Mouse (Mus musculus): ENCODE data around the gene Cacna2d3. TPM values are rescaled to one million over a fixed set of nuclear protein-coding genes. Genes with fewer than 3 reads are reported as not detected.

Gene Cacna2d3
- total and polyA plus RNA-seq, 3 experiments = not detected

DNA sequence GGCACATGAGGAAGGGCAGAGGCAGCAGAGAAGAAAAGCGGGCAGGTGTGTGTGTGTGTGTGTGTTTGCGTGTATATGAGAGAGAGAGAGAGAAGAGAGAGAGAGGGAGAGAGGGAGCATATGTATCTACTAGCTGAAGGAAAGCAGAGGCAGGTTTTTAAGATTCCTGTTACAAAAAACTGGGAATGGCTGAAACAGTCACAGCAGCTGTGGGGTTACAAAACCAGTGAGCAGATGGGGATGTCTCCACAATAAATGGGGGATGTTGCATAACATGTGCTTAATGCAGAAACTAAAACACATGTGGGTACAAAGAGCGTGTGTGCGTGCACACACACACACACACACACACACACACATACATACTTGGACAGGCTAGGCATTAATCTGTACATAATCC is 752.4 kb downstream of the Cacna2d3 start:
- Histone ChIP-seq H3K9me3 (replicated peaks; ENCODE audit: insufficient read depth, low read length) (no peaks in the 10 kb centered on the region), H3K79me2 (ENCODE audit: control insufficient read depth, insufficient read depth, low read length, poor library complexity) (no peaks in the 10 kb centered on the region), H3K27ac (ENCODE audit: control insufficient read depth, low read depth, low read length) (no peak overlapping the region), H3K4me3 (ENCODE audit: control insufficient read depth in 1 of 2, insufficient read depth in 1 of 2, low read depth in 2 of 2, low read length in 2 of 2) (no peak overlapping the region), H3K9ac (ENCODE audit: control insufficient read depth, low read depth, low read length, poor library complexity, severe bottlenecking) (no peak overlapping the region), H3K4me1 (ENCODE audit: control insufficient read depth in 1 of 2, insufficient read depth in 2 of 2, low read length in 2 of 2) (no peaks in the 10 kb centered on the region), H3K36me3 (ENCODE audit: control insufficient read depth in 1 of 2, insufficient read depth in 2 of 2, low read length in 2 of 2) (no peaks in the 10 kb centered on the region), H3K27me3 (ENCODE audit: control insufficient read depth in 1 of 2, insufficient read depth in 2 of 2, low read length in 2 of 2) (no peaks in the 10 kb centered on the region)
- no peak for DNase-seq (ENCODE audit: low read depth, low spot score)
- no peak for TF ChIP-seq RCOR1 (IDR thresholded peaks at IDR 0.05; ENCODE audit: low read depth, low read length)

DNA sequence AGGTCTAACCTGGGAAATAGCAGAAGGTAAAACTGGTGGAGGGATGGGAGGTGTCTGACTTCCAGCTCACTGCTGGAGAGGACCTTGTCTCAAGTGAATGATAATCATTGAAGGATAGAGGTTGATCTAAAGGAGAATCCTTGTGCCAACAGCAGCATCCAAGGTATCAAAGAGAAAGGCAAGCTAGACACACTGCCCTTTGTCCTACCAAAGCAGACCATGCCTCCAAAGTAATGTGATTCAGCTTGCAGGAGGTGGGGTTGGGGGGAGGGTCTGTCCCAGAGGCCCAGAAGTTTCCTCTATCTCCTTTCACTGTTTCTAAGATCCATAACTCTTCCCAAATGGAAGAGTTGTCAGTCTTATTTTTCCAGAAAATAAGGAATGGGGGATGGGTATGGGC is 754.8 kb downstream of the Cacna2d3 start:
- no peaks in the 10 kb centered on the region for H3K36me3 ChIP-seq (ENCODE audit: control insufficient read depth in 1 of 2, insufficient read depth in 2 of 2, low read length in 2 of 2)
- no peak overlapping the region for H3K9ac ChIP-seq (ENCODE audit: control insufficient read depth, low read depth, low read length, poor library complexity, severe bottlenecking)
- no peak overlapping the region for H3K27ac ChIP-seq (ENCODE audit: control insufficient read depth, low read depth, low read length)
- no peaks in the 10 kb centered on the region for H3K27me3 ChIP-seq (ENCODE audit: control insufficient read depth in 1 of 2, insufficient read depth in 2 of 2, low read length in 2 of 2)
- H3K4me3 ChIP-seq (ENCODE audit: control insufficient read depth in 1 of 2, insufficient read depth in 1 of 2, low read depth in 2 of 2, low read length in 2 of 2) = no peak overlapping the region
- TF ChIP-seq CHD2 (IDR thresholded peaks at IDR 0.05; ENCODE audit: low read length) (no peak), RAD21 (IDR thresholded peaks at IDR 0.05; ENCODE audit: low read depth, low read length) (no peak), ELF1 (IDR thresholded peaks at IDR 0.05; ENCODE audit: low read depth, low read length) (no peak), RCOR1 (IDR thresholded peaks at IDR 0.05; ENCODE audit: low read depth, low read length) (no peak), NELFE (IDR thresholded peaks at IDR 0.05; ENCODE audit: low read depth, low read length) (no peak), E2F4 (IDR thresholded peaks at IDR 0.05; ENCODE audit: borderline replicate concordance, low read depth, low read length) (no peak), MXI1 (IDR thresholded peaks at IDR 0.05; ENCODE audit: low read depth, low read length) (no peak), POLR2AphosphoS2 (IDR thresholded peaks at IDR 0.05; ENCODE audit: low read length) (no peak), EP300 (IDR thresholded peaks at IDR 0.05; ENCODE audit: low read depth in 1 of 2, low read length in 2 of 2) (no peak)
- H3K79me2 ChIP-seq (ENCODE audit: control insufficient read depth, insufficient read depth, low read length, poor library complexity) = no peaks in the 10 kb centered on the region
- no peaks in the 10 kb centered on the region for H3K4me1 ChIP-seq (ENCODE audit: control insufficient read depth in 1 of 2, insufficient read depth in 2 of 2, low read length in 2 of 2)
- no peak for DNase-seq (ENCODE audit: low read depth, low spot score)
- no peaks in the 10 kb centered on the region for H3K9me3 ChIP-seq (replicated peaks; ENCODE audit: insufficient read depth, low read length)

DNA sequence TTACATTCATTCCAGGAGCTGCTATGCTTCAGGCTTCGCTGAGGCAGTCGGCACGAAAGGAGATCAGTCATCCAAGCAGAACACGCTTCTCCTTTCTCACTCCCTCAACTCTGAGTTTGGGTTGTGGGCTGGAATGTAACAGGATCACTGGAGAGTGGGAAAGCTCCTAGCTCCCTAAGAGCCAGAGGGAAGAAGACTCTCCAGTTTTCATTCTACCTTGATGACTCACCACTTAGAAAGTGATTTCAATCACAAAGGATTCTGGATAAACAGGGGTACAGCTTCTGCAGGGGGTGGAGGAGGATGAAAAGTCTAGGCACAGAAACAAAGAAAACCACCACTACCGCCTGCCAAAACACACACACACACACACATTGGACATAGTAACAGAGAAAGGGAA is 760.3 kb downstream of the Cacna2d3 start:
- TF ChIP-seq MAZ (IDR thresholded peaks at IDR 0.05; ENCODE audit: low read depth, low read length) (no peak), ELF1 (IDR thresholded peaks at IDR 0.05; ENCODE audit: low read depth, low read length) (no peak), KAT2A (conservative IDR thresholded peaks at IDR 0.05; ENCODE audit: low read depth, low read length) (no peak), SMC3 (IDR thresholded peaks at IDR 0.05; ENCODE audit: low read depth, low read length) (no peak), NELFE (IDR thresholded peaks at IDR 0.05; ENCODE audit: low read depth, low read length) (no peak), EP300 (IDR thresholded peaks at IDR 0.05; ENCODE audit: low read depth in 1 of 2, low read length in 2 of 2) (no peak), TCF12 (IDR thresholded peaks at IDR 0.05; ENCODE audit: low read depth, low read length) (no peak), RAD21 (IDR thresholded peaks at IDR 0.05; ENCODE audit: low read depth, low read length) (no peak), JUND (IDR thresholded peaks at IDR 0.05; ENCODE audit: low read depth, low read length) (no peak)
- Histone ChIP-seq H3K27ac (ENCODE audit: control insufficient read depth, low read depth, low read length) (no peak overlapping the region), H3K9me3 (replicated peaks; ENCODE audit: insufficient read depth, low read length) (no peaks in the 10 kb centered on the region)

More for the DNA sequence above, 760.3 kb downstream of the Cacna2d3 start:
- no peak overlapping the region for H3K4me3 ChIP-seq (ENCODE audit: control insufficient read depth in 1 of 2, insufficient read depth in 1 of 2, low read depth in 2 of 2, low read length in 2 of 2)
- H3K9ac ChIP-seq (ENCODE audit: control insufficient read depth, low read depth, low read length, poor library complexity, severe bottlenecking) = no peak overlapping the region
- no peaks in the 10 kb centered on the region for H3K36me3 ChIP-seq (ENCODE audit: control insufficient read depth in 1 of 2, insufficient read depth in 2 of 2, low read length in 2 of 2)
- no peak for DNase-seq (ENCODE audit: low read depth, low spot score)
- H3K4me1 ChIP-seq (ENCODE audit: control insufficient read depth in 1 of 2, insufficient read depth in 2 of 2, low read length in 2 of 2) = no peaks in the 10 kb centered on the region
- no peaks in the 10 kb centered on the region for H3K79me2 ChIP-seq (ENCODE audit: control insufficient read depth, insufficient read depth, low read length, poor library complexity)
- H3K27me3 ChIP-seq (ENCODE audit: control insufficient read depth in 1 of 2, insufficient read depth in 2 of 2, low read length in 2 of 2) = no peaks in the 10 kb centered on the region

Data from MEL (cell line).